Mouse (Mus musculus) kidney, postnatal 4 days (tissue): ENCODE data around the gene Zfp687.
"Not testable (repeated sequence)": the region's sequence is repeated elsewhere in the genome, so short reads cannot be mapped to it uniquely, and the experiment has no call there.

Source experiments
- DNase-seq, 2 experiments: peaks; one replicate each; pipeline ENCODE4 v3.0.0; 2021; ENCODE audit warnings: mixed read lengths in 2 of 2

Gene Zfp687

DNA sequence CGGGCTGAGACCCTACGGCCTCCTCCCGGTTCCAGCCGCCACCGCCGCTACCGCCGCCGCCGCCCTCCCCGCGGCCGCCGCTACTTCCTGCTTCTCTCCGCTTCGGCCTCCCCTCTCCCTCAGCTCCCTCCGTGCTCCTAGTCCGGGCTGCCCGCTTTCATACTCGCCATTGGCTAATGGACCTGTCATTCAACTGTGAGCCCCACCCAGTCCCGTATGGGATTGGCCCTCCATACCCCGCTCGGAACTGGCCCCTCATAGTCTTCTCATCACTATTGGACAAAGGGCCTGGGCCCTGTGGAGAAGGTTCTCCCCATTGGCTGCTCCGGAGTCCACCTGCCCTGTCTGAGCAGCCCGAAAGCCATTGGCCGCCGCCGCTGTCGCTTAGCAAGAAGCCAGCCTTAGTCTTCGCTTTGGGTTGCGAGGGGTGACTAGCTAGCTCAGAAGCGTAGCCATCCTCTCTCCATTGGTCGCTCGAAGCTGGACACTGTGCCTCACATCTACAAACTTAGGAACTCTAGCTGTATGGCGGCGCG lies at the start of gene Zfp687:
Gene Zfp687 (minus strand): TSS at position 112 of the 536 bp plus-strand sequence.
- DNase-seq = peak; percentile 99

- no peak for DNase-seq
Measured at GRCm38 (mm10) chr3:95063741-95064140, 48.5 kb upstream of the Zfp687 start.

DNA sequence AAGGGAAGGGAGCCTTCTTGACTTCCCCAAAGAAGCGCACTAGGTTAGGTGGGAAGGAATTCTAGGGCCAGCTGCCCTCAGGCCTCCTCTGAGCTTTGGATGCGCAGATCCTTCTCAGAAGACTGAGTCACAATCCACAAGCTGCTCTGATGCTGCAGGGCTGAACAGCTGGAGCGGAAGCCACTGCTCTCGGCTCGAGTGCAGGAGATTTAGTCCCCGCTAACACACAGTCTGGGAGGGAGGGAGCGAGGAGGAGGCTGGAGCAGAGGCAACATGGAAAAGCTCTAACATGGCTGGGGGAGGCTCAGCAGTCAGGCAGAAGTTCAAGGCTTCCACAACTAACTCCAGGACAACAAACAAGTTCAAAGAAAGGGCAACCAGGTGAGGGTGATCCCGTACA lies 42.8 kb upstream of the Zfp687 start:
- DNase-seq = peak in 1 of 2 experiments; percentile 16

- DNase-seq = peak in 1 of 2 experiments; percentile 18
Measured at GRCm38 (mm10) chr3:95056275-95056674, 41.0 kb upstream of the Zfp687 start.

GRCm38 (mm10) chr3:95054481-95055260 lies 39.4 kb upstream of the Zfp687 start:
- DNase-seq = peak; percentile 34 to 52

GRCm38 (mm10) chr3:95053701-95054100 lies 38.5 kb upstream of the Zfp687 start:
- peak; percentile 26 to 45 for DNase-seq

DNA sequence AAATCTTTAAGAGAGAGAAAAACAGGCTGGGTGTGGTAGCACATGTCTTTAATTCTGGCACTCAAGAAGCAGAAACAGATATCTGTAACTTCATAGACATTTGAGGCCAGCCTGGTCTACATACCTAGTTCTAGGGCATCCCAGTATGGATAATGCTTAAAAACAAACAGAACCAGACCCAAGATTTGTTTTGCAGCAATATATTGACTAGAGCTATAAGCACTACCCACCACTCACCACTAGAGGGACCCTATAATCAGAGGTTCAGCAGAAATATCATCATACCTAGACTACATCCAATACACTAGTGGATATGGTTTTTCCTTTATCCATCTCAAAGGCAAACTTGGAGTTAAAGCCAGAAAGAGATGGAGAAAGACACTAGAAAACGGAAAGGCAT lies 37.7 kb upstream of the Zfp687 start:
- DNase-seq = peak in 1 of 2 experiments; percentile 47

DNA sequence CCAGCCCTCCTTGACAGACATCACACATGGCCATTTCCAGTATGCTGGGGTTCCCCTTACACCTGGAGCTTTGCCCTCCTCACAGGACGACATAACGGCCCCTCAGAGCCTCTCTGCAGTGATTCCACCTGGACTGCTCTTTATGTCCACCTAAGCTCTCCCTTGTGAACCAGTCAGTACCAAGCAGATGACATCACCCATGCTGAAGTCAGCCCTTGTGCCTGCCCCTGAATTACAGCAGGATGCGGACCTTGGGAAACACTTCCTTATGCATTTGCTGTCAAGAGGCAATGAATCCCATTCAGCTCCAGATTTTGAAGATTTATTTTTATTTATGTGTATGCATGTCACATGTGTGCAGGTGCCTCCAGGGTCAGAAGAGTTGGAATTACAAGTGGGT lies 32.7 kb upstream of the Zfp687 start:
- DNase-seq = no peak

DNA sequence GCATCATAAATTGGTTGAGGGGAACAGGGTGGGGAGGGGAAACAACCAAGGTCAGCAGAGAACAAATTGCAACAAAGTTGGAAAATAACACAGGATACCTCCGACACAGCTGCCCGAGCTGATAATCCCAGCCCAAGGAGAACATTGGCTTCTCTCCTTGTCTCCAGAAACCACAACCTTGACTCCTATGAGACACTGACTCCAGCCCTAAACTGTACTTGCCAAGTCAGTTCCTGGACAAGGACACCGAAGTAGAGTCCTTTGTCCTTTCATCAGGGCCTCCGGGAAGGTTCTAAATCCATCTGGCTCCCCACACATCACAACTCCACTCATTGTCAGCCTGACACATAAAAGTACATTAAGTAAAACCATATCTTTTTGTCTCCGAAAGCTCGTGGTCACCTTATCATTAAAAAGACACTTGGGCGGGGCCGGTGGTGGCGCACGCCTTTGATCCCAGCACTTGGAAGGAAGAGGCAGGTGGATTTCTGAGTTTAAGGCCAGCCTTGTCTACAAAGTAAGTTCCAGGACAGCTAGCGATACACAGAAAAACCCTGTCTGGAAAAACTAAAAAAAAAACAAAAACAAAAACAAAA lies 31.3 kb upstream of the Zfp687 start:
- no peak for DNase-seq

- no peak for DNase-seq
Measured at GRCm38 (mm10) chr3:95043251-95043650, 28.0 kb upstream of the Zfp687 start.

GRCm38 (mm10) chr3:95042838-95043229 lies 27.6 kb upstream of the Zfp687 start:
- DNase-seq = no peak

- DNase-seq = peak; percentile 98
Measured at GRCm38 (mm10) chr3:95042166-95042837, 27.1 kb upstream of the Zfp687 start, which contains the start of gene Psmd4. Psmd4 (minus strand) TSS chr3:95042614.

DNA sequence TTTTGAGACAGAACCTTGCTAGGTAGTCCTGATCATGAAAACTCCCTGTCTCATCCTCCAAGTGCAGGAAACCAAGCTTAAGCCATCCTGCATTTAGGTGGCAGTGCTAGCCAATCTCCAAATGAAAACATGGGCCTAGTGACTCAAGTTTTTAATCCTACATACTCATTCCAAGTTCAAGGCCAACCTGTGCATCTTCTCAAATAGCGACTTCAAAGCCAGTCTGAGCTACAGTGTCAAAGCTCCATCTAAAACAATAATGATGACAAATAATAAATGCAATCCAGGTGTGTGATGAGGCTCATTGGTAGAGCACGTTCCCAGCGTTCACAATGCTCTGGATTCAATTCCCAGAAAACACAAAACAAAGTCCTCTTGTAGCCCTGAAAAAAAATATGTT lies 26.4 kb upstream of the Zfp687 start:
- no peak for DNase-seq

- no peak for DNase-seq
Measured at GRCm38 (mm10) chr3:95029953-95030352, 14.7 kb upstream of the Zfp687 start.

GRCm38 (mm10) chr3:95029291-95029827 lies 14.1 kb upstream of the Zfp687 start:
- DNase-seq = not testable (repeated sequence)

DNA sequence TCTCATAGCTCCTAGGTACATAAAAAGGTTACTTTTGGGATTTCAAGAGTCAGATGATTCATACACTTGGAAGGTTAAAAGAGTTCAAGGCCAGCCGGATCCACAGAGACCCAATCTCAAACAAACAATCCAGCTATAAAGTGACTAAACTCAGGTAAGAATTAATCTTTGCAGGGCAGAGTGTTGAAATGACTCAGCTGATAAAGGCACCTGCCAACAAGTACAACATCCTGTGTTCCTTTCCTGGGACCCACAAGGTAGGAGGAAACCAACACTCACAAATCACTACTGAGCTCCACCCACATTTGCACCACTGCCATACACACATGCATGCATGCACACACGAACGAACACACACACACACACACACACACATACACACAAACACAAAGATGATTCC lies 13.4 kb upstream of the Zfp687 start:
- no peak for DNase-seq

GRCm38 (mm10) chr3:95027701-95028100 lies 12.5 kb upstream of the Zfp687 start:
- peak in 1 of 2 experiments; percentile 42 for DNase-seq

- DNase-seq = no peak
Measured at GRCm38 (mm10) chr3:95027057-95027645, 11.9 kb upstream of the Zfp687 start.

DNA sequence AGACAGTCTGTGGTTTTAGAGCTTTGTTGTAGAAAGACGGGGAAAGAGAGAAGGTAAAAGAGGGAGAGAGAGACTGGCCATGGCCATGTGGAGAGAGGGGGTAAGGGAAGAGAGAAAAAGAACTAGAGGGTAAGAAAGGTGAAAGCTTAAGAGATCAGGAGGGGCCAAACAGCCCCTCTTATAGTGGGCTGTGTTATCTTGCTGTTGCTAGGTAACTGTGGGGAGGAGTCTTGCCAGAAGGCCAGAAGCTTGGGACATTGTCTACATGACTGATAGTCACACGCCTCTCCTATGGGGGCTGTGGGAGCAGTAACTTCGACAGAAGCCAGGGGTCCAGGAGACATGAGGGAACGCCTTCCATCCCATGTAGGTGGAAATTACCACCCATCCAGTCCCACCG lies 10.0 kb upstream of the Zfp687 start:
- DNase-seq = no peak

GRCm38 (mm10) chr3:95024551-95024950 lies 9.3 kb upstream of the Zfp687 start:
- DNase-seq = peak; percentile 30 to 58

DNA sequence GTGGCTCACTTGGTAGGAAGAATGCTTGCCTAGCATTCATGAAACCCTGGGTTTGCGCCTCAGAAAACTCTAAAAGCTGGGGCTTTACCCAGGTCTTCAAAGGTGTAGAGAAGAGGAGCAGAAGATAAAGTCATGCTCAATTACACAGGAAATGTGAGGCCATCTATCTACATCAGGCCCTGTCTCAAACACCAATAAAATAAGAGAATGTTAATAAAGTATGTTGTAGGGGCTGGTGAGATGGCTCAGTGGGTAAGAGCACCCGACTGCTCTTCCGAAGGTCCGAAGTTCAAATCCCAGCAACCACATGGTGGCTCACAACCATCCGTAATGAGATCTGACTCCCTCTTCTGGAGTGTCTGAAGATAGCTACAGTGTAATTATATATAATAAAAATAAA lies 5.7 kb upstream of the Zfp687 start:
- not testable (repeated sequence) for DNase-seq

DNA sequence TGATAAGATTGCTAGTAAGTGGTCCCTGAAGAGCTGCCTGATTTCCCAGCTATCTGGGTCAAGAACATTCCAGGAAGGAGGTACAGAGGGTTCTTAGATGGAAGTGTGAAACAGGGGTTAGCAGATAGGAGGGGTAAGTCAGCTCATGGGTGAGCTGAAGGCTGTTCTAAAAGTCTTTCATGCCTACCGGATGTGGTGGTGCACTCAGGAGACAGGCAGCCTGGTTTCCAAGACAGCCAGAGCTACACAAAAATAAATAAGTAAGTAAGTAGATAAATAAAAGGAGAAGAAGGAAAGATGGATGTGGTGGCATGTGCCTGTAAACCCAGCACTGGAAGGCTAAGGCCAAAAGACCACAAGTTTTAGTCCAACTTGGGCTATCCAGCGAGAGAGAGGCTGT lies 3.5 kb upstream of the Zfp687 start:
- DNase-seq = no peak
